Mouse (Mus musculus): ENCODE data around the gene Zfyve9. TPM values are rescaled to one million over a fixed set of nuclear protein-coding genes. Genes with fewer than 3 reads are reported as not detected.

Gene Zfyve9
- total and polyA plus RNA-seq, 3 experiments, result 0.16 TPM; not detected in 2

DNA sequence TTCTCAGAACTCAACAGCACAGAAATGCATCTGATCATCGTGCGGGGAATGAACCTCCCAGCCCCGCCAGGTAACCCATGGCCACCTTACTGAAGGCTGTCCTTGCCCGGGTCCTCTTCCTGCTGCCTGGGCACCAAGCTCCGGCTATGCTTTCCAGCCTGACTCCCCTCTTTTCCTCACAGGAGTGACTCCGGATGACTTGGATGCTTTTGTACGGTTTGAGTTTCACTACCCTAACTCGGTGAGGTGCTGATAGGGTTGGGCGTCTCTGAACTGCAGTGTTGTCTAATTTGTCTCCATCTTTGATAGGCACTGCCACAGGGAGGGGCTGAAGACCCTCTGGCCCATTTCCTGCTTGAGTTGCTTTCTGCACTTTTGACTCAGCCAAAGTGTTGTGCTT, 150.5 kb downstream of the Zfyve9 start:
- peaks cover 98% of the 10 kb centered on the region for H3K36me3 ChIP-seq (replicated peaks)
- no peak for TF ChIP-seq POLR2AphosphoS5 (IDR thresholded peaks at IDR 0.05; ENCODE audit: insufficient replicate concordance, low read depth, low read length)
- 0 out of 2 replicates have a peak, but pooled peaks cover 4% of the 10 kb centered on the region for H3K4me1 ChIP-seq (ENCODE audit: insufficient read depth, low read depth, low read length)
- DNase-seq (ENCODE audit: low spot score) (no peak), ATAC-seq (ENCODE audit: extremely low read depth, insufficient number of reproducible peaks, low FRiP score, poor library complexity, severe bottlenecking) (no peak)
- no peaks in the 10 kb centered on the region for H3K27me3 ChIP-seq (ENCODE audit: insufficient read depth, low read length)
- no peaks in the 10 kb centered on the region for H3K9me3 ChIP-seq (replicated peaks)
- no peak overlapping the region for H3K4me3 ChIP-seq (ENCODE audit: low read depth, low read length)

DNA sequence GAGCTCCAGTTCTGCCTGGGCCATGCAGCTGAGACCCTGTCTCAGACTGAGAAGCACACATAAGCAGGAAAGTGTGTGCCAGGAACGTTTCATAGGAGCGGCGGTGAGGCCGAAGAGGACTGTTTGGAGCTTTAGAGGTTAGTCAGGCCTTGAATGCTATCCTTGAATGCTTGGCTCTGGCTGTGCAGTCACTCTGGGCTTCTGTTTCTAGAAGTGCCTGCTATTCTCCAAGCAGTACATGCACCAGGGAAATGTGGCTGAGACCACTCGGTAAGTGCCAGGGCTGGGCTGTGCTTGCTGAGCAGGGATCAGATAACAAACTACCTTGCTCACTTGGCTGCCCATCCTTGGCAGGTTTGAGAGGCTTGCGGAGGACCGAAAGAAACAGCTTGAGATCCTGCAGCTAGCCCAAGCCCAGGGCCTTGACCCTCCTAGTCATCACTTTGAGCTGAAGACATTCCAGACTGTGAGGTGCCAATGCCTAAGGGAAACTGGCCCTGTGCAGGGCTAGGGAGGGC, 151.2 kb downstream of the Zfyve9 start:
- no peak for ATAC-seq (ENCODE audit: extremely low read depth, insufficient number of reproducible peaks, low FRiP score, poor library complexity, severe bottlenecking)
- no peak for DNase-seq (ENCODE audit: low spot score)
- Histone ChIP-seq H3K36me3 (replicated peaks) (peaks cover 98% of the 10 kb centered on the region), H3K4me1 (ENCODE audit: insufficient read depth, low read depth, low read length) (0 out of 2 replicates have a peak, but pooled peaks cover 4% of the 10 kb centered on the region), H3K4me3 (ENCODE audit: low read depth, low read length) (no peak overlapping the region), H3K9me3 (replicated peaks) (no peaks in the 10 kb centered on the region), H3K27me3 (ENCODE audit: insufficient read depth, low read length) (no peaks in the 10 kb centered on the region)
- no peak for TF ChIP-seq POLR2AphosphoS5 (IDR thresholded peaks at IDR 0.05; ENCODE audit: insufficient replicate concordance, low read depth, low read length)
- no peak for TF ChIP-seq GATA2 (IDR thresholded peaks at IDR 0.05; ENCODE audit: borderline replicate concordance, low read depth, low read length)
- TF ChIP-seq CTCF (IDR thresholded peaks at IDR 0.05; ENCODE audit: low read depth, low read length), result no peak
- no peak for TF ChIP-seq TAL1 (conservative IDR thresholded peaks at IDR 0.05; ENCODE audit: low read depth, low read length)
- TF ChIP-seq GATA1 (IDR thresholded peaks at IDR 0.05; ENCODE audit: borderline replicate concordance, low read length), result no peak

DNA sequence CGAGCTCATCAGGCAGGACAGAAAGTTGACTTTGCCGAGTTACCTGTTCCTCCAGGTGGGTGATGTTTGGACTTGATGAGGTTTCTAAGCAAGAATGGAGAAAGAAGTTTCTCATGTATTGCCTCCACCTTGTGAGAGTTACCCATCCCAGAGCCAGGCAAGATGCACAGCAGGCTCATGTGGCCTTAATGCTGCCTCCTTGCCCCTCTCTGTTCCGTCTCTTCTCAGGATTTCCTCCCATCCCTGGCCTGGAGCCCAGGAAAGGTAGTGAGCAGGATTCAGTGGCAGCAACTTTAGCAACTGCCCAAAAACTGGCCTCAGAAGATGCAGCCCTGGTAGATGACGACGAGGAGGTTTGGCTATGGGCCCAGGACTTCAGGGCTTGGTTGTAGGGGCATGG, 153.5 kb downstream of the Zfyve9 start:
- peaks cover 19% of the 10 kb centered on the region for H3K4me1 ChIP-seq (ENCODE audit: insufficient read depth, low read depth, low read length)
- H3K4me3 ChIP-seq (ENCODE audit: low read depth, low read length), result no peak overlapping the region
- H3K27me3 ChIP-seq (ENCODE audit: insufficient read depth, low read length), result no peaks in the 10 kb centered on the region
- TF ChIP-seq TAL1 (conservative IDR thresholded peaks at IDR 0.05; ENCODE audit: low read depth, low read length), result no peak
- TF ChIP-seq CTCF (IDR thresholded peaks at IDR 0.05; ENCODE audit: low read depth, low read length), result no peak
- TF ChIP-seq GATA2 (IDR thresholded peaks at IDR 0.05; ENCODE audit: borderline replicate concordance, low read depth, low read length), result no peak
- no peak for TF ChIP-seq POLR2AphosphoS5 (IDR thresholded peaks at IDR 0.05; ENCODE audit: insufficient replicate concordance, low read depth, low read length)
- TF ChIP-seq GATA1 (IDR thresholded peaks at IDR 0.05; ENCODE audit: borderline replicate concordance, low read length), result no peak
- peaks cover 100% of the 10 kb centered on the region for H3K36me3 ChIP-seq (replicated peaks)
- ATAC-seq (ENCODE audit: extremely low read depth, insufficient number of reproducible peaks, low FRiP score, poor library complexity, severe bottlenecking), result no peak
- DNase-seq (ENCODE audit: low spot score), result no peak
- no peaks in the 10 kb centered on the region for H3K9me3 ChIP-seq (replicated peaks)

DNA sequence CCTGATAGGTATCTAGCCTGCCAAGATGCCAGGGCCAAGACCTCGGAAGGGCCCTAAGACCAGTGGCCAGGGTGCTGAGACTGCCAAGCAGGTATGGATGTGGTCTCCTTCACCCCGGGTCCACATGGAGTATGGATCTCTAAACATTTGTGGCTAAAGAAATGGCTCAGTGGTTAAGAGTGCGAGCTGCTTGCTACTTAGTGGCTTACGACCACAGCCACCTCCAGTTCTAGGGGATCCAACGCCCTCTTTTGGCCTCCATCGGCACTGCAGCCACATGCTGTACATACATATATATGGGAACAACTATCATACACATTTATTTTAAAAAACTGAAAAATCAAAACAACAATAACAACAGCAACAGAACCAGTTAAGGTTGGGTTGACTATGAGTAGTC, 159.1 kb downstream of the Zfyve9 start:
- Histone ChIP-seq H3K4me3 (ENCODE audit: low read depth, low read length) (no peak overlapping the region), H3K36me3 (replicated peaks) (peaks cover 64% of the 10 kb centered on the region), H3K4me1 (ENCODE audit: insufficient read depth, low read depth, low read length) (peaks cover 47% of the 10 kb centered on the region), H3K27me3 (ENCODE audit: insufficient read depth, low read length) (no peaks in the 10 kb centered on the region), H3K9me3 (replicated peaks) (no peaks in the 10 kb centered on the region)
- TF ChIP-seq GATA1 (IDR thresholded peaks at IDR 0.05; ENCODE audit: borderline replicate concordance, low read length) (no peak), TAL1 (conservative IDR thresholded peaks at IDR 0.05; ENCODE audit: low read depth, low read length) (no peak), GATA2 (IDR thresholded peaks at IDR 0.05; ENCODE audit: borderline replicate concordance, low read depth, low read length) (no peak), POLR2AphosphoS5 (IDR thresholded peaks at IDR 0.05; ENCODE audit: insufficient replicate concordance, low read depth, low read length) (no peak), CTCF (IDR thresholded peaks at IDR 0.05; ENCODE audit: low read depth, low read length) (no peak)
- ATAC-seq (ENCODE audit: extremely low read depth, insufficient number of reproducible peaks, low FRiP score, poor library complexity, severe bottlenecking), result no peak
- DNase-seq (ENCODE audit: low spot score), result no peak

DNA sequence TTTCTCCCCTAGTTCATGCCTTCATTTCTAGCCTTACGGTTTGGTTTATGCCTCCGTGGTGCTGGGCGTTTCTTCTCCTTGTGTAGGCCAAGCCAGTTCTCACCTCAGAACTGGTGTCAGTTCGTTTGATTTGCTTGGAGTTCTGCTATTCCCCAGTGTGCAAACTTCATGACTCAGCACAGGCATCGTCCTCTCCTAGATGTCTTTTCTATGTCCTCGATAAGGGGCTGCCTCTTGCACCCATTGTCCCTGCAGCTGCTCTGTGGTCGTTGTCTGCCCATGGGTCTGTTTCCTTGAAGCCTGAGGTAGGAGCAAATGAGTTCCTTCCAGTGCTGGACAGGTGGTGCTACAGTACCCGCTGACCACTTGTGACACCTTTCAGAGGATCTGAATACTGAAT, 160.1 kb downstream of the Zfyve9 start:
- TF ChIP-seq GATA2 (IDR thresholded peaks at IDR 0.05; ENCODE audit: borderline replicate concordance, low read depth, low read length) (no peak), GATA1 (IDR thresholded peaks at IDR 0.05; ENCODE audit: borderline replicate concordance, low read length) (no peak), CTCF (IDR thresholded peaks at IDR 0.05; ENCODE audit: low read depth, low read length) (no peak), TAL1 (conservative IDR thresholded peaks at IDR 0.05; ENCODE audit: low read depth, low read length) (no peak), POLR2AphosphoS5 (IDR thresholded peaks at IDR 0.05; ENCODE audit: insufficient replicate concordance, low read depth, low read length) (no peak)
- DNase-seq (ENCODE audit: low spot score) (peak; percentile 24), ATAC-seq (ENCODE audit: extremely low read depth, insufficient number of reproducible peaks, low FRiP score, poor library complexity, severe bottlenecking) (no peak)
- peak overlapping the region; percentile 73 for H3K4me3 ChIP-seq (ENCODE audit: low read depth, low read length)
- peaks cover 47% of the 10 kb centered on the region for H3K4me1 ChIP-seq (ENCODE audit: insufficient read depth, low read depth, low read length)
- H3K27me3 ChIP-seq (ENCODE audit: insufficient read depth, low read length), result no peaks in the 10 kb centered on the region
- H3K36me3 ChIP-seq (replicated peaks), result peaks cover 64% of the 10 kb centered on the region
- H3K9me3 ChIP-seq (replicated peaks), result no peaks in the 10 kb centered on the region

DNA sequence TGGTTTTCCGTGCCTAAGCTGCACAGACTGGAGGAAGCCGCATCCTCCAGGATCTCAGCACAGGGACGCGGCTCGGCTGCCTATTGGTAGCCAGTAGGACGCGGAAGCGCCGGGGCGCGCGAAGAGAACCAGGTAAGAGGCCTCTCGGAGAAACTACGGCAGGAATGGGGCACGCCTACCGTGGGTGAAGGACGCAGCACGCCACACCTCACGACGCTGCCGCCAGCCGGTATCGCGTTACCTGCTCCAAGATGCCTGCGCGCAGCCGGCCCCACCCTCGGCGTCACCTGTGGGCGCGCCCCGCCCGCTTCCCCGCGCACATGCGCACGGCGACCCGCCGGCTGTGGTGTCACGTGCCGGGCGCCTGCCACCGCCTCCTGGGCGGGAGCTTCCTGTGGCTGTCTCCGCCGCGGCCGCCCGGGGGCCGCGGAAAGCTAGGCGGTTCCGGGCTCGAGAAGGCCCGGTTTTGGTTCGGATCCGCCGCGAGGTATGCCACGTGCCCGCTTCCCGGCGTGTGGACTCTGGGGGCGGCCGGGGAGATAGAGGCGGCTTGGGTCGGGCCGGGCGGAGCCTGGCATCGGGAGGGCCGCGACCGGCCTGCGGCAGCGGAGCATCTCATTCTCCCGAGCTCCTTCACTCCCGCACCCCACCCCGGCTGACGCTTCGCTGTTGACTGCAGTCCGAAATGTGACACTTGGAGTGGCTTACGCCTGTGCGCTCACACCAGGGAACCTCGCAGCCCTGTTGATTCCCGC, 160.8 kb downstream of the Zfyve9 start, which contains the start of gene Cc2d1b:
Gene Cc2d1b (plus strand): TSS at position 354 of the 755 bp plus-strand sequence.
- peaks cover 47% of the 10 kb centered on the region for H3K4me1 ChIP-seq (ENCODE audit: insufficient read depth, low read depth, low read length)
- no peaks in the 10 kb centered on the region for H3K27me3 ChIP-seq (ENCODE audit: insufficient read depth, low read length)
- ATAC-seq (ENCODE audit: extremely low read depth, insufficient number of reproducible peaks, low FRiP score, poor library complexity, severe bottlenecking), result peak; percentile 68
- TF ChIP-seq CTCF (IDR thresholded peaks at IDR 0.05; ENCODE audit: low read depth, low read length) (no peak), TAL1 (conservative IDR thresholded peaks at IDR 0.05; ENCODE audit: low read depth, low read length) (no peak)
- peak within 1 kb of the TSS; percentile 73 for H3K4me3 ChIP-seq (ENCODE audit: low read depth, low read length)
- H3K9me3 ChIP-seq (replicated peaks), result no peaks in the 10 kb centered on the region
- DNase-seq (ENCODE audit: low spot score), result peak; percentile 98
- H3K36me3 ChIP-seq (replicated peaks), result peaks cover 64% of the 10 kb centered on the region
